13 mouse cellular contexts compared by ENCODE assay signal in genomic region chr6:116227767-116228166, GRCm38 (mm10). TPM values are rescaled to one million over a fixed set of nuclear protein-coding genes. Genes with fewer than 3 reads are reported as not detected.
DNase-seq lines count a peak whose midpoint lies in the region; ATAC-seq and TF ChIP-seq lines count a peak whose summit lies in the region.
"Had no signal": no experiment of that assay in that cellular context is flagged by ENCODE, and none has a peak within 500 bp of the region (broad histone marks: within the 10 kb centered on the region; RNA-seq: fewer than 3 reads in every experiment).

No protein-coding gene starts in this region.

- TF ChIP-seq EP300 in stomach, postnatal 0 days (optimal IDR thresholded peaks at IDR 0.05), result no peak

- no peak overlapping the region for H3K4me2 ChIP-seq in stomach, postnatal 0 days (replicated peaks; ENCODE audit: low read depth)
- H3K4me2 ChIP-seq: intestine, embryonic 15.5 days had no signal

- no peaks in the 10 kb centered on the region for H3K27me3 ChIP-seq in stomach, postnatal 0 days (ENCODE audit: control insufficient read depth, insufficient read depth, low read length)
- H3K27me3 ChIP-seq: intestine, embryonic 15.5 days had no signal

- H3K9me3 ChIP-seq in stomach, postnatal 0 days (ENCODE audit: control insufficient read depth, low read length), result no peaks in the 10 kb centered on the region
- H3K9me3 ChIP-seq: intestine, embryonic 15.5 days; limb, embryonic 10.5 days had no signal

- WGBS in stomach, postnatal 0 days, result 74% methylated on average over 11 of the region's 11 CpGs

- no peaks in the 10 kb centered on the region for H3K4me1 ChIP-seq in stomach, postnatal 0 days (replicated peaks; ENCODE audit: control insufficient read depth, insufficient read depth)
- H3K4me1 ChIP-seq: intestine, embryonic 15.5 days; limb, embryonic 10.5 days had no signal

- no peak overlapping the region for H3K27ac ChIP-seq in stomach, postnatal 0 days (replicated peaks)
- H3K27ac ChIP-seq: intestine, embryonic 15.5 days; limb, embryonic 10.5 days had no signal

- DNase-seq in gastrocnemius, adult 18-20 months (ENCODE audit: low spot score), result peak; percentile 15
- no peak for DNase-seq in gastrocnemius, postnatal 4 days (ENCODE audit: low spot score in 2 of 2)
- peak; percentile 42 for DNase-seq in layer of hippocampus, adult 9-11 months
- no peak for DNase-seq in layer of hippocampus, postnatal 14 days (ENCODE audit: low spot score in 2 of 2)
- peak; percentile 17 to 57 for DNase-seq in lung, postnatal 4 days
- DNase-seq in stomach, postnatal 0 days (ENCODE audit: low spot score), result no peak
- no peak for DNase-seq in cerebellum, postnatal 25 days
- DNase-seq: B cell, adult 2 months; gastrocnemius, postnatal 25 days; midbrain, embryonic 14.5 days had no signal

- H3K36me3 ChIP-seq in stomach, postnatal 0 days (ENCODE audit: control insufficient read depth, insufficient read depth, low read length), result peaks cover 11% of the 10 kb centered on the region

- TF ChIP-seq CTCF in stomach, postnatal 0 days (IDR thresholded peaks at IDR 0.05; ENCODE audit: low read depth), result no peak

- no peak overlapping the region for H3K4me3 ChIP-seq in stomach, postnatal 0 days (ENCODE audit: low read depth, low read length)
- H3K4me3 ChIP-seq: intestine, embryonic 15.5 days; limb, embryonic 10.5 days had no signal

- H3K9ac ChIP-seq in stomach, postnatal 0 days (ENCODE audit: low read length), result no peak overlapping the region
- H3K9ac ChIP-seq: intestine, embryonic 15.5 days had no signal

- ATAC-seq in common myeloid progenitor, adult 5-6 weeks (replicated peaks; ENCODE audit: low read depth, poor library complexity, severe bottlenecking), result peak; percentile 72
- ATAC-seq in stomach, postnatal 0 days (ENCODE audit: low FRiP score, low TSS enrichment), result no peak
- ATAC-seq: intestine, embryonic 15.5 days had no signal

RNA-seq across cellular contexts. Expression of gene Washc2, which starts 19.9 kb away (rescaled TPM):
- 10 to 100 TPM; 20.5 to 22.1 TPM for total RNA-seq in gastrocnemius, adult 18-20 months (2021)
- total RNA-seq in gastrocnemius, postnatal 4 days (2021), result 10 to 100 TPM; 38.4 to 40.1 TPM
- total RNA-seq in layer of hippocampus, postnatal 14 days (2021), result 10 to 100 TPM; 90.7 to 91.8 TPM
- total RNA-seq in common myeloid progenitor, adult 5-6 weeks (2017), result 41.5 and 61.2 TPM in 2 replicates
- 17.0 and 17.1 TPM in 2 replicates for polyA plus RNA-seq in stomach, postnatal 0 days (2015; fragmentation: Nextera tagmentation; extraction: Ambion mirVana)

RNA-seq across cellular contexts. Expression of gene Tmcc1, which starts 34.5 kb away (rescaled TPM):
- 10 to 100 TPM; 58.3 to 69.2 TPM for total RNA-seq in gastrocnemius, adult 18-20 months (2021)
- 10 to 100 TPM; 28.1 to 32.1 TPM for total RNA-seq in gastrocnemius, postnatal 4 days (2021)
- 10 to 100 TPM; 69.8 to 78.5 TPM for total RNA-seq in layer of hippocampus, postnatal 14 days (2021)
- 9.5 and 12.2 TPM in 2 replicates for total RNA-seq in common myeloid progenitor, adult 5-6 weeks (2017)
- polyA plus RNA-seq in stomach, postnatal 0 days (2015; fragmentation: Nextera tagmentation; extraction: Ambion mirVana), result 9.4 and 10.6 TPM in 2 replicates

RNA-seq across cellular contexts. Expression of gene Zfand4, which starts 36.3 kb away (rescaled TPM):
- under 1 TPM; 0.52 to 0.94 TPM for total RNA-seq in gastrocnemius, adult 18-20 months (2021)
- total RNA-seq in gastrocnemius, postnatal 4 days (2021), result 1 to 10 TPM; 3.9 to 4.7 TPM
- total RNA-seq in layer of hippocampus, postnatal 14 days (2021), result 1 to 10 TPM; 7.4 to 8.5 TPM
- total RNA-seq in common myeloid progenitor, adult 5-6 weeks (2017), result 18.5 and 25.0 TPM in 2 replicates
- polyA plus RNA-seq in stomach, postnatal 0 days (2015; fragmentation: Nextera tagmentation; extraction: Ambion mirVana), result 2.1 and 2.8 TPM in 2 replicates

Comparison
In these comparisons a context has a peak if more than half of its experiments do, and no peak if none do; other contexts are left out.
1. DNase-seq: peak in gastrocnemius, adult 18-20 months (single experiment), layer of hippocampus, adult 9-11 months (single experiment) and lung, postnatal 4 days (2 of 2); none in gastrocnemius, postnatal 4 days (0 of 2), layer of hippocampus, postnatal 14 days (0 of 2), stomach, postnatal 0 days (single experiment) and cerebellum, postnatal 25 days (0 of 2).